Mouse (Mus musculus) CH12.LX (cell line): Measurements from ENCODE around the gene Ryr1. TPM values are rescaled to one million over a fixed set of nuclear protein-coding genes. Genes with fewer than 3 reads are reported as not detected.

Experiments used
- DNase-seq: peaks from one replicate; pipeline ENCODE4 v3.0.0-alpha.2; 2013; ENCODE audit errors: extremely low read depth
- H3K27ac ChIP-seq: 2 replicates; pipeline ENCODE4 v1.5.1; 2012; ENCODE audit warnings: low read depth, mild to moderate bottlenecking, control low read depth, moderate library complexity; ENCODE audit not compliant: insufficient read depth
- H3K27me3 ChIP-seq: replicated peaks from 2 replicates; pipeline ENCODE3; 2012; ENCODE audit warnings: inconsistent platforms
- H3K36me3 ChIP-seq, 2 experiments: replicated peaks in 1 of 2; 2 replicates each; pipeline versions ENCODE3 to v1.6.1; 2012; ENCODE audit warnings: inconsistent platforms in 1 of 2, low read length in 1 of 2, mild to moderate bottlenecking in 1 of 2, mixed read lengths in 1 of 2, moderate library complexity in 1 of 2; ENCODE audit not compliant: control insufficient read depth in 1 of 2, insufficient read depth in 1 of 2
- H3K4me1 ChIP-seq, 2 experiments: 2 replicates each; pipeline ENCODE4 v1.6.1; 2012; ENCODE audit warnings: inconsistent platforms in 1 of 2, moderate library complexity in 1 of 2; ENCODE audit not compliant: insufficient read depth in 2 of 2, control insufficient read depth in 1 of 2
- H3K4me2 ChIP-seq: 2 replicates; pipeline ENCODE4 v1.6.1; 2012; ENCODE audit warnings: low read depth, mild to moderate bottlenecking, control low read depth; ENCODE audit not compliant: poor library complexity, insufficient read depth, severe bottlenecking
- H3K4me3 ChIP-seq, 3 experiments: fragments of 150-350 bp in 1 of 3; sonication (generic) in 1 of 3; replicated peaks in 1 of 3; 2 replicates each; pipeline versions ENCODE3 to v1.5.1; 2011 to 2012; ENCODE audit warnings: low read depth in 2 of 3, low read length in 2 of 3, mild to moderate bottlenecking in 2 of 3, moderate library complexity in 2 of 3, control low read depth in 1 of 3, improper control_type of control experiment in 1 of 3, inconsistent platforms in 1 of 3, mixed read lengths in 1 of 3; ENCODE audit not compliant: poor library complexity in 1 of 3
- H3K79me2 ChIP-seq: replicated peaks from 2 replicates; pipeline ENCODE4 v1.6.1; 2012; ENCODE audit warnings: mild to moderate bottlenecking, moderate library complexity; ENCODE audit not compliant: control insufficient read depth, poor library complexity, insufficient read depth, severe bottlenecking; ENCODE audit errors: extremely low read depth
- H3K9ac ChIP-seq: 2 replicates; pipeline ENCODE4 v1.6.1; 2012; ENCODE audit warnings: low read depth, mild to moderate bottlenecking, control low read depth, moderate library complexity; ENCODE audit not compliant: insufficient read depth
- H3K9me3 ChIP-seq: replicated peaks from 2 replicates; pipeline ENCODE3; 2012; ENCODE audit warnings: low read length, inconsistent platforms, mixed read lengths
- BHLHE40 ChIP-seq: IDR thresholded peaks from 2 replicates; pipeline ENCODE4 v1.6.1; 2011; ENCODE audit warnings: mild to moderate bottlenecking, low read depth, low read length, improper control_type of control experiment
- CHD2 ChIP-seq: IDR thresholded peaks from 2 replicates; pipeline ENCODE4 v1.6.1; 2011; ENCODE audit warnings: low read length, improper control_type of control experiment
- CTCF ChIP-seq, 2 experiments: IDR thresholded peaks in 1 of 2; conservative IDR thresholded peaks in 1 of 2; 2 replicates each; pipeline ENCODE4 v1.5.1; 2011 to 2012; ENCODE audit warnings: low read depth in 2 of 2, low read length in 2 of 2, improper control_type of control experiment in 1 of 2, inconsistent platforms in 1 of 2, mild to moderate bottlenecking in 1 of 2, moderate library complexity in 1 of 2
- ELF1 ChIP-seq: IDR thresholded peaks from 2 replicates; pipeline ENCODE4 v1.6.1; 2014; ENCODE audit warnings: low read depth, mild to moderate bottlenecking, inconsistent platforms, low read length, improper control_type of control experiment
- EP300 ChIP-seq: IDR thresholded peaks from 2 replicates; pipeline ENCODE4 v1.6.1; 2011; ENCODE audit warnings: low read length, improper control_type of control experiment
- ETS1 ChIP-seq: conservative IDR thresholded peaks from 2 replicates; pipeline ENCODE4 v1.6.1; 2012; ENCODE audit warnings: low read depth, mild to moderate bottlenecking, inconsistent platforms, low read length, improper control_type of control experiment, moderate library complexity
- GABPA ChIP-seq: IDR thresholded peaks from 2 replicates; pipeline ENCODE4 v1.6.1; 2012; ENCODE audit warnings: low read depth, low read length, improper control_type of control experiment, inconsistent platforms; ENCODE audit not compliant: insufficient replicate concordance
- KAT2A ChIP-seq: IDR thresholded peaks from 2 replicates; pipeline ENCODE4 v1.6.1; 2012; ENCODE audit warnings: low read length, improper control_type of control experiment, inconsistent platforms; ENCODE audit not compliant: insufficient replicate concordance
- MAX ChIP-seq: IDR thresholded peaks from 2 replicates; pipeline ENCODE4 v1.6.1; 2011; ENCODE audit warnings: low read length, improper control_type of control experiment
- MEF2A ChIP-seq: IDR thresholded peaks from 2 replicates; pipeline ENCODE4 v1.6.1; 2014; ENCODE audit warnings: low read depth, mild to moderate bottlenecking, inconsistent platforms, low read length, improper control_type of control experiment, borderline replicate concordance
- MXI1 ChIP-seq: IDR thresholded peaks from 2 replicates; pipeline ENCODE4 v1.6.1; 2011; ENCODE audit warnings: mild to moderate bottlenecking, low read depth, low read length, improper control_type of control experiment
- PAX5 ChIP-seq: IDR thresholded peaks from 2 replicates; pipeline ENCODE4 v1.6.1; 2012; ENCODE audit warnings: low read length, inconsistent platforms, mixed read lengths
- POLR2A ChIP-seq: IDR thresholded peaks from 2 replicates; pipeline ENCODE4 v1.6.1; 2011; ENCODE audit warnings: low read depth, mild to moderate bottlenecking, improper control_type of control experiment, low read length
- RAD21 ChIP-seq: IDR thresholded peaks from 2 replicates; pipeline ENCODE4 v1.6.1; 2011; ENCODE audit warnings: low read depth, mild to moderate bottlenecking, low read length, improper control_type of control experiment, moderate library complexity
- RCOR1 ChIP-seq: conservative IDR thresholded peaks from 2 replicates; pipeline ENCODE4 v1.6.1; 2012; ENCODE audit warnings: low read depth, mild to moderate bottlenecking, inconsistent platforms, low read length, improper control_type of control experiment
- SIN3A ChIP-seq: IDR thresholded peaks from 2 replicates; pipeline ENCODE4 v1.6.1; 2012; ENCODE audit warnings: low read length, improper control_type of control experiment, inconsistent platforms
- SMC3 ChIP-seq: IDR thresholded peaks from 2 replicates; pipeline ENCODE4 v1.6.1; 2011; ENCODE audit warnings: low read depth, low read length, improper control_type of control experiment
- TBP ChIP-seq: conservative IDR thresholded peaks from 2 replicates; pipeline ENCODE4 v1.6.1; 2011; ENCODE audit warnings: low read depth, low read length, improper control_type of control experiment
- UBTF ChIP-seq: IDR thresholded peaks from 2 replicates; pipeline ENCODE4 v1.6.1; 2012; ENCODE audit warnings: low read depth, mild to moderate bottlenecking, inconsistent platforms, low read length, improper control_type of control experiment, moderate library complexity
- USF1 ChIP-seq: IDR thresholded peaks from 2 replicates; pipeline ENCODE4 v1.6.1; 2014; ENCODE audit warnings: low read depth, mild to moderate bottlenecking, inconsistent platforms, low read length, improper control_type of control experiment
- ZC3H11A ChIP-seq: IDR thresholded peaks from 2 replicates; pipeline ENCODE4 v1.6.1; 2012; ENCODE audit warnings: low read depth, mild to moderate bottlenecking, inconsistent platforms, low read length, improper control_type of control experiment
- ZMIZ1 ChIP-seq: IDR thresholded peaks from 2 replicates; pipeline ENCODE4 v1.6.1; 2012; ENCODE audit warnings: low read depth, mild to moderate bottlenecking, inconsistent platforms, low read length, improper control_type of control experiment
- ZNF384 ChIP-seq: IDR thresholded peaks from 2 replicates; pipeline ENCODE4 v1.6.1; 2012; ENCODE audit warnings: low read depth, low read length, improper control_type of control experiment, inconsistent platforms
- dilution Hi-C: fragments of 300-500 bp; cut with MboI; formaldehyde crosslinking; loops from 2 replicates; pipeline ENCODE4 v1.14.3; 2020; ENCODE audit warnings: low sequenced_read_pairs; ENCODE audit not compliant: extremely low pct_unique_long_range_greater_than_20kb, extremely low pct_ligation_motif_present
- in situ Hi-C: fragments of 300-500 bp; cut with MboI; formaldehyde crosslinking; loops from 3 replicates; pipeline ENCODE4 v1.14.3; 2019; ENCODE audit warnings: low sequenced_read_pairs, low pct_ligation_motif_present, low pct_unique_long_range_greater_than_20kb, mixed read lengths
- polyA plus RNA-seq: library from polyadenylated mRNA; unstranded; fragments of >175 nt; gene quantifications from 2 replicates; pipeline ENCODE4 v1.2.1, GENCODE M21; 2012; ENCODE audit warnings: low read depth; ENCODE audit not compliant: insufficient read length
- total RNA-seq, 2 experiments: library from RNA; depleted of rRNA; stranded (reverse); fragments of 300-350 nt in 1 of 2; fragments of >200 nt in 1 of 2; gene quantifications; 2 replicates each; pipeline ENCODE4 v1.2.3; 2012 to 2014

Ryr1 gene
- total and polyA plus RNA-seq, 3 experiments: 0.43 to 1.1 (median 0.68) TPM

DNA sequence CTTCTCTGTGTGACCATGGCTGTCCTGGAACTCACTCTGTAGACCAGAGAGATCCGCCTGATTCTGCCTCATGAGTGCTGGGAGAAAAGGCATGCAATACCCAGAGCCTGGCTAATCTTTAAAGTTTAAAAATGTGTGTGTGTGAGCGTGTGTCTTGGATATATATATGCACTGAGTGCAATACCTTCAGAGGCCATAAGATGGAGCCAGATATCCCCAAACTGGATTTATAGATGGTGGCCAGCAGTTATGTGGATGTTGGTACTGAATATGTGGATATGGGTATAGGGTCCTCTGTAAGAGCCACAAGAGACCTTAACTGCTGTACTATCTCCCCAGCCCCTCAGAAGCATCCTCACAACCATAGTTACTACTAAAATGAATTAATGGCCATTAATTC is 74.2 kb downstream of the Ryr1 start:
- Histone ChIP-seq H3K79me2 (no peaks in the 10 kb centered on the region), H3K9ac (no peak overlapping the region), H3K4me3 (no peak overlapping the region), H3K27ac (no peak overlapping the region), H3K4me2 (no peak overlapping the region), H3K9me3 (no peaks in the 10 kb centered on the region), H3K36me3 (peaks cover 0 to 4% of the 10 kb centered on the region in 2 experiments), H3K27me3 (peaks cover 32% of the 10 kb centered on the region), H3K4me1 (peaks cover 3 to 16% of the 10 kb centered on the region in 2 experiments; a peak in 3 of 4 replicates)
- DNase-seq: peak; percentile 66
- in situ Hi-C loops: loop anchor here (5.0 to 25.0 kb wide), 2 partner anchors 242 to 462 kb away; partner anchors contain the start of gene Sipa1l3
- dilution Hi-C loops: no loop called here
- TF ChIP-seq ZC3H11A (peak; percentile 28; the same call in 1 of the 2 replicates), CTCF (conservative IDR thresholded peaks at IDR 0.05 in 1 of 2, IDR thresholded peaks at IDR 0.05 in 1 of 2; ENCODE audit: low read depth in 2 of 2, low read length in 2 of 2) (peak; percentile 79 to 90; a peak in 3 of 4 replicates), ETS1 (no peak), UBTF (no peak), KAT2A (no peak), BHLHE40 (no peak), MEF2A (no peak), POLR2A (no peak), SIN3A (no peak), MAX (no peak), PAX5 (no peak), ELF1 (no peak), SMC3 (peak; percentile 79), RAD21 (peak; percentile 87), USF1 (no peak), TBP (no peak), RCOR1 (no peak), ZNF384 (no peak), EP300 (no peak)

- Histone ChIP-seq H3K27ac (no peak overlapping the region), H3K4me1 (peaks cover 3 to 18% of the 10 kb centered on the region in 2 experiments; a peak in 3 of 4 replicates), H3K9ac (no peak overlapping the region), H3K79me2 (no peaks in the 10 kb centered on the region), H3K36me3 (peaks cover 0 to 5% of the 10 kb centered on the region in 2 experiments), H3K27me3 (peaks cover 12% of the 10 kb centered on the region), H3K4me2 (no peak overlapping the region), H3K4me3 (no peak overlapping the region), H3K9me3 (no peaks in the 10 kb centered on the region)
- in situ Hi-C loops: loop anchor here (25.0 kb wide), 1 partner anchor 261 kb away; the partner anchor contains the start of gene Rinl
- DNase-seq: no peak
- dilution Hi-C loops: no loop called here
- TF ChIP-seq GABPA: no peak
- no peak for TF ChIP-seq BHLHE40
- TF ChIP-seq ZNF384: no peak
- no peak for TF ChIP-seq KAT2A
- no peak for TF ChIP-seq MXI1
- no peak for TF ChIP-seq UBTF
- TF ChIP-seq ZMIZ1: no peak
- no peak for TF ChIP-seq EP300
- no peak for TF ChIP-seq CHD2
Measured at GRCm38 (mm10) chr7:29048615-29049014, 76.4 kb downstream of the Ryr1 start.
